Mouse (Mus musculus) skeletal muscle tissue, adult 2 months (tissue): Measurements from ENCODE around the gene Smc1b.

Experiments used
- DNase-seq: peaks from one replicate; pipeline ENCODE4 v3.0.0-alpha.2; 2012; ENCODE audit warnings: low read depth, low spot score

Smc1b gene

DNA sequence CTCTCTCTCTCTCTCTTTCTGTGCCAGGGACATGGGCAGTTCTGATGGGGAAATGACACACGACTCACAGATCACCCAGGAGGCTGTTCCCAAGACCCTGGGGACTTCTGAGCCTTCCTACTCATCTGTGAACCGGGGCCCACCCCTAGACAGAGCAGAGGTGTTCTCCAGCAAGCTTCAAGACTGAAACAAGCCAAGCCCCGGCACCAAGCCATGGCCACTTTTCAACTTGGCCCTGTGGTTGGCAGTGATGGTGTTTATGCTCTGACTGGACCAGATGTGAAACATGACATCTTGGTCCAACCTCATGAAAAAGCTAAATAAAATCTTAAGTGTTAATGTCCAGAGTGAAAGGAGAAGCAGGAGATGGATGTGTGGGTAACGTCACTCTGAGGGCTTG lies 109.6 kb downstream of the Smc1b start:
- DNase-seq, result no peak

DNA sequence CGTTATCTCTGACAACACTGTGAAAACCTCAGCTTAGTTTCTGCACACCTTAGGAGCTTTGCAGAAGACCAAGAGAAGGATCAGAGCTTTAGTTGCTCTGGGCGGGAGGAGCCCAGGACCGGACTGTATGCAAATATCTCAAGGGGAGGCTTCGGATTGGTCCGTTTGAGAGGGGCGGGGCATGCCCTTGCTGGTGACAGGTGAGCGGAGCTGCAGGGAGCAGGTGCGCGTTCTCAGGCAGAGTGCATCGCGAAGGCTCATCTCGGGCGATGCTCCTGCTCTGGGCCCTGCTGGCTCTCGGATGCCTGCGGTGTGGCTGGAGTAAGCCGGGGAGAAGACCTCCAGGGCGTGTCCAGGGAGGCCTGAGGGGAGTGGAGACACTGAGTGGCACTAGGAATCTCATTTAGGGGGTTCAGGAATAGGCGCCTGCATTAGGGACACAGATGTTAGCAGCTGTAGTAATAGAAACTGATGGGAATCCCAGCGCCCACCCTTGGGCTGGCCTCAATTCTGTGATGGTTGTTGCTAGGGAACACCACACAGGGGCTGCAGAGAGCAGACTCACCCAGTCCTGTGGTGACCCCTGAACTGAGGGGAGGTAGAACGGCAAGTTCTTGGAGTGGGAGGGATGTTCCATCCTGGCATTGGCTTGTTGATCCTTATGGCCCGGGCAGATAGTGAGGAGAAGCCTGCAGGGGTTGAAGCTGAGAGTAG lies 114.7 kb downstream of the Smc1b start, which contains the start of gene Upk3a:
Gene Upk3a, plus strand, starts transcription at position 191 of the 714 bp plus-strand sequence.
- DNase-seq, result no peak

DNA sequence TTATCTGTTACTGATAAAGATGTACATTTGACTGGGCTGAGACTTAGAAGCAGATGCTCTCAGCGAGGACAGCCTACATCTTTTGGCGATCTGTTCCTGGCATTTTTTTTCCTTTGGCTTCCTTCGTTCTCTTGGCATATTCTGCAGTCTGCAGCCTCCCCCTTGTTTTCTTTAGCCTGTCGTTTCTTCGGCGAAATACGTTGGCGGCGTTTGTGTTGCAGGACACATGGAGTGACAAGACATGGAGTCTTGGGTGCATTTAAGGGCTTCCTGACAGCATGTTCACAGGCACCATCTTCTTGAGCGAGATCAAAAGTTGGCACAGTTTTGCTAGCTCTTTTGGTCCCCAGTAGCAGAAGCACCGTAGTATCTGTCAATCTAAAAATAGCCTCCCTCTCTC lies 116.0 kb downstream of the Smc1b start:
- DNase-seq, result no peak
